Mouse (Mus musculus) cerebellum, adult 9-10 months (tissue): ENCODE measurements at regions not wholly inside any gene's neighbourhood (a gene's known extent, or its start where the extent isn't known, plus 50 kb on each side); places are given as distances from the start of the nearest gene placed in this dataset.

Experiments used
- DNase-seq: peaks from one replicate; pipeline ENCODE4 v3.0.0; 2022

DNA sequence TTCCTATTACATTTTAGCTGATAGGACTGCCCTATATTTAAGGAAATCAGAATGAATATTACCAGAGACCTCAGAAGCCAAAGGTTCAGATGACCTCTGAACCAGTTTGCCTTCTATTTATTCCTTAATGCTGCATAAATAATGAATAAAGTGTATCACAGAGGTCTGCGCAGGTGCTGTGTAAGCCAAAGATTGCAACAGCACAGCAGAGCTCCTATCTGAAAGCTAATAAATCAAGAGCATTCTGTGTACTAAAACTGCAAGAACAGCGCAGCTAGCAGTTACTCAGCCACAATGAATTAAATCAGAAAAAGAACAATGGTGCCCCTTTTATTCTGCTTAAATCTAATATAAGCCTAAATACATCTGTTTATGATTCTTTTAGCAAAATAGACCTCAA is 1208.5 kb downstream of the Rapgef2 start:
- DNase-seq, result no peak

DNA sequence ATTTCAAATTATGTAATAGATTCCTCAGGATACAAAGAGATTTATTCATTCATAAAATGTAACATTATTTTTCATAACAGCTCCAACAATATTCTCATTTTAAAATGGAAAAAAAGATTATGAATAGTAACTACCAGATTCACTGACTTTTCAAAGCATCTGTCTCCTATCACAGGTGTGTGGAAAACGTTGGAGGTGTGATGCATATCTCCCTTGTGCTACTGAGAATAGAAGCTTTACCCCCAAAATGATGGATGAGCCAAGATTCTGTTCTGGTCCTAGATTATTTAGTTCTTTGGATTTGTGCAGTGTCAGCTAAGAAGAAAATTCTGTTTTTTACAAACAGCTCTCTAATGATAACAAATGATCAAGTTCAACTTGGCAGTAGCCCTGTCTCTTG is 1209.0 kb downstream of the Rapgef2 start:
- DNase-seq, result no peak

GRCm38 (mm10) chr3:78073040-78073439 is 1213.3 kb downstream of the Rapgef2 start:
- no peak for DNase-seq

DNA sequence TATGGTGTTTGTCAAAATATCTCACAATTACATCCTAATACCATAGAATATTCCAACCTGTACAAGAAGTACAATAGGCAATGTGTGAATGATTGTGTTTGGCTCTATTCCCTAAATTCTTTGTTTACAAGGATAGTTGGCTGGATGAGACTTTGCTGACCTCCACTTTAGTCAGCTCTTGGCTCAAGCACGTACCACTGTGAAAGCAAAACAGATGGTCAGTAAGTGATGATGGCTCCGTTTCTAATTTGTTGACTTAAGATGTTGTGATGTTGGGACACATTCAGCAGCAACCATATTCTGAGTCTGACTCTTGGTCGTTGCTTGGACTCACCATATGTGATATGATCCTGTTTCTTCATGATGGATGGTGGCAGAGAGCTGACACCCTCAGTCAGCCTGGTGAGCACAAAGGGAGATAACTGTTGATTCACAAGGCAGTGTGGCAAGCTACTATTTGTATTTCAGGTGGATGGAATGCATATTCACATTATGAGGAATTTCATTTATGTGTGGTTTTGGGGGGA is 1219.1 kb downstream of the Rapgef2 start:
- DNase-seq, result peak; percentile 50

DNA sequence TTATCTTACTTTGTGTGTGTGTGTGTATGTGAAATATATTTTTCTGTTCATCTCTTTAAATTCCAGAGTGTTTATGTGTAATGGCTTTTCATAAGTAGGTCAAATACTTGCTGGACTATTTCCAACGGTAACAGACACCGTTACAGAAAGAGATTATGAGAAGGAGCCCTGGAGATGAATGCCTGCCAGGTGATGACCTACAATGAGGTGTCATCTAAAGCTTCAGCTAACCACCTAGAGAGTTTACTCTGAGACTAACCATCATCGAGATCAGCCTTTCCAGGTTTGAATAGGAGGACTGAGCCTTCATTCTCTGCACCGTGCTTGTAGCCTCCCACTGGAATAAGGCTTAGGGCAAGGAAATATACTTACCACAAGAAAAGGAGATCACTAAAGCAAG is 1220.0 kb downstream of the Rapgef2 start:
- peak; percentile 48 for DNase-seq

- no peak for DNase-seq
Measured at GRCm38 (mm10) chr3:78062549-78062948, 1223.8 kb downstream of the Rapgef2 start.

GRCm38 (mm10) chr3:78059826-78060591 is 1226.3 kb downstream of the Rapgef2 start:
- DNase-seq, result peak; percentile 75
